Mouse (Mus musculus) frontal cortex, postnatal 25 days (tissue): ENCODE data around the gene Cit.

Source experiments
- DNase-seq, 2 experiments: peaks; one replicate each; pipeline ENCODE4 v3.0.0; 2022; ENCODE audit warnings: low spot score in 2 of 2

The Cit gene

GRCm38 (mm10) chr5:116009091-116009851, 164.2 kb downstream of the Cit start:
- no peak for DNase-seq

GRCm38 (mm10) chr5:116009884-116010627, 165.0 kb downstream of the Cit start:
- no peak for DNase-seq

- no peak for DNase-seq
Observed at GRCm38 (mm10) chr5:116011700-116012099, 166.6 kb downstream of the Cit start.

GRCm38 (mm10) chr5:116012503-116012902, 167.4 kb downstream of the Cit start:
- DNase-seq = no peak

GRCm38 (mm10) chr5:116013821-116014220, 168.7 kb downstream of the Cit start:
- no peak for DNase-seq

GRCm38 (mm10) chr5:116014237-116014636, 169.2 kb downstream of the Cit start:
- no peak for DNase-seq

GRCm38 (mm10) chr5:116016542-116016941, 171.5 kb downstream of the Cit start:
- DNase-seq = no peak

- DNase-seq = no peak
Observed at GRCm38 (mm10) chr5:116017391-116017790, 172.3 kb downstream of the Cit start.

GRCm38 (mm10) chr5:116018196-116018595, 173.1 kb downstream of the Cit start:
- no peak for DNase-seq

- DNase-seq = no peak
Observed at GRCm38 (mm10) chr5:116018784-116019183, 173.7 kb downstream of the Cit start.

GRCm38 (mm10) chr5:116019371-116019770, 174.3 kb downstream of the Cit start:
- DNase-seq = no peak

GRCm38 (mm10) chr5:116021552-116021951, 176.5 kb downstream of the Cit start:
- DNase-seq = no peak

GRCm38 (mm10) chr5:116022131-116022530, 177.1 kb downstream of the Cit start:
- DNase-seq = no peak

GRCm38 (mm10) chr5:116022658-116023200, 177.7 kb downstream of the Cit start:
- no peak for DNase-seq

- DNase-seq = no peak
Observed at GRCm38 (mm10) chr5:116023251-116023661, 178.2 kb downstream of the Cit start.

GRCm38 (mm10) chr5:116023821-116024284, 178.8 kb downstream of the Cit start:
- DNase-seq = peak in 1 of 2 experiments; percentile 32

GRCm38 (mm10) chr5:116024327-116024739, 179.3 kb downstream of the Cit start, which contains the start of gene Prkab1:
Gene Prkab1 (minus strand): TSS chr5:116024508.
- peak; percentile 70 to 82 for DNase-seq

- DNase-seq = no peak
Observed at GRCm38 (mm10) chr5:116026107-116026506, 181.0 kb downstream of the Cit start.

- DNase-seq = no peak
Observed at GRCm38 (mm10) chr5:116026561-116026960, 181.5 kb downstream of the Cit start.

GRCm38 (mm10) chr5:116029071-116029470, 184.0 kb downstream of the Cit start:
- no peak for DNase-seq

- no peak for DNase-seq
Observed at GRCm38 (mm10) chr5:116030566-116031189, 185.6 kb downstream of the Cit start.

GRCm38 (mm10) chr5:116031190-116031577, 186.1 kb downstream of the Cit start:
- peak in 1 of 2 experiments; percentile 57 for DNase-seq
